Mouse (Mus musculus) hindbrain, postnatal 0 days (tissue): Measurements from ENCODE around the gene Pbp2. TPM values are rescaled to one million over a fixed set of nuclear protein-coding genes. Genes with fewer than 3 reads are reported as not detected.

ENCODE experiments used
- ATAC-seq: fragments of 200-750 bp; cut with Nextera tagmentation; 2 replicates; pipeline ENCODE4 v1.8.0; 2017; ENCODE audit warnings: mild to moderate bottlenecking, moderate TSS enrichment, moderate library complexity
- DNase-seq: peaks from one replicate; pipeline ENCODE4 v3.0.0-alpha.2; 2015; ENCODE audit warnings: low spot score
- H3K27ac ChIP-seq: fragments of 300-500 bp; sonication (generic); 2 replicates; pipeline ENCODE4 v1.5.1; 2014; ENCODE audit warnings: mild to moderate bottlenecking
- H3K27me3 ChIP-seq: fragments of 300-500 bp; sonication (generic); 2 replicates; pipeline ENCODE4 v1.6.1; 2014; ENCODE audit warnings: low read length, mixed read lengths; ENCODE audit not compliant: insufficient read depth
- H3K36me3 ChIP-seq: fragments of 300-500 bp; sonication (generic); 2 replicates; pipeline ENCODE4 v1.6.1; 2014; ENCODE audit warnings: low read length, mixed read lengths; ENCODE audit not compliant: insufficient read depth
- H3K4me1 ChIP-seq: fragments of 300-500 bp; sonication (generic); 2 replicates; pipeline ENCODE4 v1.6.1; 2014; ENCODE audit warnings: antibody characterized with exemption, low read length, mixed read lengths; ENCODE audit not compliant: insufficient read depth
- H3K4me2 ChIP-seq: fragments of 300-500 bp; sonication (generic); 2 replicates; pipeline ENCODE4 v1.6.1; 2014; ENCODE audit warnings: low read depth, mild to moderate bottlenecking, low read length, moderate library complexity, mixed read lengths
- H3K4me3 ChIP-seq: fragments of 300-500 bp; sonication (generic); 2 replicates; pipeline ENCODE4 v1.5.1; 2014; ENCODE audit warnings: low read length
- H3K9ac ChIP-seq: fragments of 300-500 bp; sonication (generic); replicated peaks from 2 replicates; pipeline ENCODE4 v1.6.1; 2014; ENCODE audit warnings: mild to moderate bottlenecking, low read length, moderate library complexity, mixed read lengths
- H3K9me3 ChIP-seq: fragments of 300-500 bp; sonication (generic); 2 replicates; pipeline ENCODE4 v1.6.1; 2016; ENCODE audit warnings: low read length, mixed read lengths
- CTCF ChIP-seq: IDR thresholded peaks from 2 replicates; pipeline ENCODE4 v1.5.1; 2016; ENCODE audit warnings: antibody characterized with exemption, control low read depth, low read depth
- WGBS: fragments of 180-500 bp; shearing (Covaris S2); extraction: QIAGEN DNeasy Blood & Tissue Kit; methylation state at CpG from one replicate; pipeline ENCODE4 v1.1.7; 2014; 5-methylcytosine and 5-hydroxymethylcytosine counted together
- polyA plus RNA-seq: library from polyadenylated mRNA; unstranded; fragments of >200 nt; fragmentation: Nextera tagmentation; extraction: Ambion mirVana; gene quantifications from 2 replicates; pipeline ENCODE4 v1.2.1, GENCODE M21; 2015
- total RNA-seq: library from RNA; depleted of rRNA; stranded (reverse); fragments of >200 nt; gene quantifications from 2 replicates; pipeline ENCODE4 v1.2.3, GENCODE M21; 2014

Gene Pbp2
- total and polyA plus RNA-seq, 2 experiments from 2014 or later = 0.10 TPM; not detected in 1

DNA sequence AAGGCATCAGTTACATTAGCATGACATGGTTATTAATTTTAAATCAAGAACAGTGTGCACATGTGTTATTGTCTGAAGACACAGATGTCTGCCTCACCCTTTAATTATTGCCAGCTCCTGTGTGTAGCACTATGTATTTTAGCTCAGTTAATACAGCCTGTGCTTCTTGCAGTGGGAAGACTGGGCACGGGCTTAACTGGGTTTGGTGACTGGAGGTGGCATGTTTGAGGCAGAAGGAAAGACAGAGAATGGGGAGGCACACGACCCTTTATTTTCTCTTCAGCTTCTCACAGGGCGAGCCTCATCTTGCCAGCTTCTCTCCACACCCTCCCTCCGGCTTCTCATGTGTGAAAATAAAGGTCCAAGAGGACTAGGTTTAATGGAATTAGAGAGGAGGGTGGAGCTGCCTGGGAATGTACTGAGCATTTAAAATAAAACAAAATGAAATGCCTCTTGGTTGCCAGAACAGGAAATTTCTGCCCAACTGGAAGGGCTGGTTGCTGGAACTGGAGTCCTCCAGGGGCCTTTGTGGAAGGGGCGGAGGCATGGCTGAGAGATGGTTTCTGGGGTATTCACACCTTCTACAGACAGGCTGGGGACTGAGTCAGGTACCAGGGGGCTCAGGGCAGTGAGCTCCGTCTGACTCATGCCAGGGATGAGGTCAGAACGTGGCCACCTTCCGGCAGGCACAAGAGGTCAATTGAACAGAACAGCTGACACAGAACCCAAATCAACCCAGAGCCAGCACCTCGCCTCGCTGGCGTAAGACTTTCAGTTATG lies 14.9 kb downstream of the Pbp2 start:
- Histone ChIP-seq H3K9me3 (no peaks in the 10 kb centered on the region), H3K27ac (no peak overlapping the region), H3K36me3 (no peaks in the 10 kb centered on the region), H3K4me2 (no peak overlapping the region), H3K4me1 (no peaks in the 10 kb centered on the region), H3K27me3 (no peaks in the 10 kb centered on the region), H3K9ac (no peak overlapping the region), H3K4me3 (no peak overlapping the region)
- no peak for TF ChIP-seq CTCF
- 63% methylated on average over 11 of the region's 11 CpGs for WGBS
- ATAC-seq (no peak), DNase-seq (no peak)

DNA sequence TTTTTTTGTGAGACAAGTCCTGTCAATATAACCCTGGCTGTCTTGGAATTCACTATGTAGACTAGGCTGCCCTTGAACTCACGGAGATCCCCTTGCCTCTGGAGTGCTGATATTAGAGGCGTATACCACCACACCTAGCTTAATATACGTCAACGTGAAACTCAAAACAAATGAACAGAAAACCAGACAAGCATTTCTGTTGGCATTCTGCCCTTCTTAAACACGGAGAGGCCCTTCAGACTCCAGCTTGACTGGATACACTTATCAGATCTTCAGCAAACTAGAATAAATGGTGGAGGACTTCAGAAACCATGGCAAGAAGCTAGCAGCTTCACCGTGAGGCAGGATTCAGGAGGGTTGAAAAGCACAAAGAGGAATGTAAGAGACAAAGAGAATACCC lies 16.1 kb downstream of the Pbp2 start:
- 80% methylated on average over 6 of the region's 6 CpGs for whole genome bisulfite sequencing
- Histone ChIP-seq H3K4me1 (no peaks in the 10 kb centered on the region), H3K27ac (no peak overlapping the region), H3K27me3 (no peaks in the 10 kb centered on the region), H3K9ac (no peak overlapping the region), H3K4me2 (no peak overlapping the region), H3K36me3 (no peaks in the 10 kb centered on the region), H3K9me3 (no peaks in the 10 kb centered on the region), H3K4me3 (no peak overlapping the region)
- DNase-seq (no peak), ATAC-seq (no peak)
- TF ChIP-seq CTCF = no peak

DNA sequence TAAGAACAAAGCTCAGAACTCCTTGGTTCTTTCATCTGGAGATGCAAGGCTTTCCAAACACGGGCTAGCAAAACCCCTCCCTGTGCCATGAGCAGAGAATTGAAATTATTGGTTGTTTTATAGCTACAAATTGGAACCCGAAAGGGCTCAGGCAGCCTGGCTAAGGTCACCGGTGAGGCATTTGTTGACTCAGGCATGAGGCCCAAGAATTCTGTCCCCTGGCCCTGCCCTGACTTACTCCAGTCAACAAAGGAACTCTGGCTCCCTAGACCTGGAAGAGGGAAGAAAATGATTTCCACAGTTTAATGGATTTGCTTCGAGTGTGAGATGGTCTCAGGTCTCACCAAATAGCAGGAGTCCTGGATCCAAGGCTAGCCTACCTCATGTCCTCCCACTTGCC lies 17.8 kb downstream of the Pbp2 start:
- H3K36me3 ChIP-seq = no peaks in the 10 kb centered on the region
- H3K27me3 ChIP-seq = no peaks in the 10 kb centered on the region
- no peak overlapping the region for H3K9ac ChIP-seq
- H3K4me3 ChIP-seq = no peak overlapping the region
- no peak overlapping the region for H3K27ac ChIP-seq
- H3K4me2 ChIP-seq = no peak overlapping the region
- H3K9me3 ChIP-seq = no peaks in the 10 kb centered on the region
- 70% methylated on average over 4 of the region's 4 CpGs for WGBS
- no peaks in the 10 kb centered on the region for H3K4me1 ChIP-seq
- TF ChIP-seq CTCF = no peak
- DNase-seq = no peak
- ATAC-seq = no peak

DNA sequence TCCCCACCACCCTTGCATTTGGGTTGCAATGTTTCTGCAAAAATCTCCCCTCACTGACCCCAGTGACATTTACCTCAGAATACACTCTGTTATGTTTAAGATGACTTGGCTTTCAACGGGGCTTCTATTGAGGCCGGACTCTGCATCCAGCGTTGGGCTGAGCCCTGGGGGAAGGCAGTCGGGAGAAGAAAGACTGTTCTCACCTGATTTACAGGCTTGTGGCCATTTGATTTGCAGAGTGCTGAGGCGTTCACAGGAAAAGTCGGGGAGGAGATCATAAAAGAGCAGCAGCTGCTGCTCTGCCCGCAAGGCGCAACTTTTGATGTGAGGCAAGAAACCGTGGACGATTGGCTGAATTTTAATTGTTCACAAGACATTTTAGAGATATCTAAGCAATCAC lies 30.3 kb downstream of the Pbp2 start:
- no peak overlapping the region for H3K4me3 ChIP-seq
- peak; percentile 22 for DNase-seq
- no peak overlapping the region for H3K27ac ChIP-seq
- no peak overlapping the region for H3K9ac ChIP-seq
- ATAC-seq = no peak
- no peaks in the 10 kb centered on the region for H3K9me3 ChIP-seq
- 31% methylated on average over 10 of the region's 10 CpGs for WGBS
- H3K4me1 ChIP-seq = 0 out of 2 replicates have a peak, but pooled peaks cover 4% of the 10 kb centered on the region
- TF ChIP-seq CTCF = no peak
- 0 out of 2 replicates have a peak overlapping the region, but pooled peaks have one; percentile 0 for H3K4me2 ChIP-seq
- no peaks in the 10 kb centered on the region for H3K27me3 ChIP-seq
- H3K36me3 ChIP-seq = no peaks in the 10 kb centered on the region

DNA sequence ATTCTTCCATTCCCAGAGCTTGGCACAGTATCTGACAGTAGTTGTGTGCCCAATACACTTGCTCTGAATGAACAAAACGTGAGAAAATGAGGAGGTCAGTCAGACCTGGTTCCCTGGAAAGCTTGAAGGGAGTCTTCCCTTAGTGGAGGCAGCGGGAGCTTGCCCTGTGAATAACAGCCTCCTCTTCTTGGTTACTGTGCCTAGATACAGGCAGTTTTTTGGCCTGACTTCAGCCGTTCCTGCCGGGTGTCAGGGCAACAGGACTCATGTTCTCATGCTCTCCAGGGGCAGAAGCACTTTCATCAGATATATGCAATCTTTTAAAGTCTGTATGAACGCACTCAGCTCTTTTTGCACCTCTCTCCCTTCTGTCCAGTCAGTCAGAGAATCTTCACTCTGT lies 30.9 kb downstream of the Pbp2 start:
- no peak overlapping the region for H3K4me2 ChIP-seq
- no peaks in the 10 kb centered on the region for H3K27me3 ChIP-seq
- H3K9me3 ChIP-seq = no peaks in the 10 kb centered on the region
- no peak overlapping the region for H3K27ac ChIP-seq
- no peak overlapping the region for H3K4me3 ChIP-seq
- WGBS = 41% methylated on average over 5 of the region's 5 CpGs
- no peaks in the 10 kb centered on the region for H3K36me3 ChIP-seq
- H3K9ac ChIP-seq = no peak overlapping the region
- 0 out of 2 replicates have a peak, but pooled peaks cover 4% of the 10 kb centered on the region for H3K4me1 ChIP-seq
- DNase-seq = peak; percentile 68
- TF ChIP-seq CTCF = no peak
- peak; percentile 88 for ATAC-seq

DNA sequence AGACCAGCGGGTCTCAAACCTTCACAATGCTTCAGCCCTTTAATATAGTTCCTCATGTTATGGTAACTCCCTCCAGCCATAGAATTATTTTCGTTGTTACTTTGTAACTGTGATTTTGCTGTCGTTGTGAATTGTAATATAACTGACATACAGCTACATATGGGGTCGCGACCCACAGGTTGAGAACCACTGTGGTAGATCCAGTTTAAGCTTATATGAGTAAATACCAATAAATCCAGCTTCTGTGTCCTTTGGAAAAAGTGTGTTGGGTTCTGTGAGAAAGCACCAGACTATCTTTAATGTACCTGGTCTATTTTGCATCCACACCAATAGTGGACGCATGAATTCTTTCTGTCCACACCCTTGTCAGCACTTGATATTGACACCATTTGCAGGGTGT lies 31.9 kb downstream of the Pbp2 start:
- Histone ChIP-seq H3K27ac (no peak overlapping the region), H3K4me3 (no peak overlapping the region), H3K9ac (no peak overlapping the region), H3K36me3 (no peaks in the 10 kb centered on the region), H3K27me3 (no peaks in the 10 kb centered on the region), H3K9me3 (no peaks in the 10 kb centered on the region), H3K4me1 (0 out of 2 replicates have a peak, but pooled peaks cover 4% of the 10 kb centered on the region), H3K4me2 (no peak overlapping the region)
- TF ChIP-seq CTCF = no peak
- 91% methylated on average over 6 of the region's 6 CpGs for WGBS
- DNase-seq (no peak), ATAC-seq (no peak)
